9 mouse cellular contexts compared by ENCODE assay signal in genomic region chr14:11811142-11811761, GRCm38 (mm10).
A peak's percentile ranks its signal among the peaks of the same experiment; 100 is the strongest.
DNase-seq lines count a peak whose midpoint lies in the region; ATAC-seq and TF ChIP-seq lines count a peak whose summit lies in the region.
"Had no signal": no experiment of that assay in that cellular context is flagged by ENCODE, and none has a peak within 500 bp of the region (broad histone marks: within the 10 kb centered on the region; RNA-seq: fewer than 3 reads in every experiment).

No protein-coding gene starts in this region.

- peak; percentile 94 for ATAC-seq in frontal cortex, adult (ENCODE audit: low TSS enrichment)
- ATAC-seq in intestine, postnatal 0 days, result no peak
- ATAC-seq: inflammation-experienced regulatory T-cells, adult 6 months had no signal

- H3K27ac ChIP-seq in intestine, postnatal 0 days (ENCODE audit: low read depth, low read length), result no peak overlapping the region

- WGBS in intestine, postnatal 0 days, result 62% methylated on average over 7 of the region's 7 CpGs

- no peaks in the 10 kb centered on the region for H3K9me3 ChIP-seq in intestine, postnatal 0 days (ENCODE audit: control insufficient read depth)

- no peak for TF ChIP-seq CTCF in intestine, postnatal 0 days (IDR thresholded peaks at IDR 0.05; ENCODE audit: low read depth)

- no peak for DNase-seq in frontal cortex, postnatal 10 days (ENCODE audit: low spot score in 2 of 2)
- peak; percentile 19 to 23 for DNase-seq in urinary bladder, postnatal 36 days (ENCODE audit: low spot score in 2 of 2)
- DNase-seq in urinary bladder, postnatal 4 days (ENCODE audit: low spot score in 2 of 2), result no peak
- DNase-seq in kidney, postnatal 14 days, result peak; percentile 63
- peak; percentile 86 for DNase-seq in telencephalon, adult 2 months (ENCODE audit: low read depth, low spot score)
- no peak for DNase-seq in layer of hippocampus, postnatal 36 days

- no peaks in the 10 kb centered on the region for H3K4me1 ChIP-seq in intestine, postnatal 0 days (replicated peaks; ENCODE audit: control insufficient read depth, insufficient read depth, low read length)

- H3K9ac ChIP-seq in intestine, postnatal 0 days (ENCODE audit: low read depth, low read length), result no peak overlapping the region

- no peaks in the 10 kb centered on the region for H3K36me3 ChIP-seq in intestine, postnatal 0 days (ENCODE audit: control insufficient read depth, insufficient read depth)

- no peak overlapping the region for H3K4me2 ChIP-seq in intestine, postnatal 0 days (replicated peaks; ENCODE audit: low read depth)

- H3K27me3 ChIP-seq in intestine, postnatal 0 days (replicated peaks; ENCODE audit: control insufficient read depth, insufficient read depth, low read length), result no peaks in the 10 kb centered on the region

- no peak overlapping the region for H3K4me3 ChIP-seq in intestine, postnatal 0 days (ENCODE audit: low read depth, low read length)

Comparison
In these comparisons a context has a peak if more than half of its experiments do, and no peak if none do; other contexts are left out.
1. DNase-seq: peak in urinary bladder, postnatal 36 days (2 of 2), kidney, postnatal 14 days (single experiment) and telencephalon, adult 2 months (single experiment); none in frontal cortex, postnatal 10 days (0 of 2), urinary bladder, postnatal 4 days (0 of 2) and layer of hippocampus, postnatal 36 days (0 of 2).